Mouse (Mus musculus) ES-E14 (cell line): Measurements from ENCODE around the gene Calml4. TPM values are rescaled to one million over a fixed set of nuclear protein-coding genes. Genes with fewer than 3 reads are reported as not detected.

Experiments
- DNase-seq: peaks from one replicate; pipeline ENCODE4 v3.0.0-alpha.2; 2013; ENCODE audit warnings: low read depth, low spot score
- H3K27ac ChIP-seq: 2 replicates; pipeline ENCODE4 v1.5.1; 2012; ENCODE audit warnings: low read depth, mild to moderate bottlenecking, low read length, moderate library complexity, mixed read lengths; ENCODE audit not compliant: poor library complexity, insufficient read depth, severe bottlenecking
- H3K36me3 ChIP-seq: 2 replicates; pipeline ENCODE4 v1.6.1; 2012; ENCODE audit warnings: mild to moderate bottlenecking, low read length, moderate library complexity, mixed read lengths; ENCODE audit not compliant: control insufficient read depth, poor library complexity, insufficient read depth, severe bottlenecking
- H3K4me1 ChIP-seq, 2 experiments: fragments of 150-350 bp in 1 of 2; sonication (generic) in 1 of 2; 2 replicates each; pipeline ENCODE4 v1.6.1; 2012; ENCODE audit warnings: low read length in 2 of 2, mild to moderate bottlenecking in 1 of 2, mixed read lengths in 1 of 2; ENCODE audit not compliant: control insufficient read depth in 2 of 2, insufficient read depth in 2 of 2, poor library complexity in 1 of 2
- H3K4me3 ChIP-seq, 2 experiments: fragments of 150-350 bp in 1 of 2; sonication (generic) in 1 of 2; 2 replicates each; pipeline ENCODE4 v1.5.1; 2012; ENCODE audit warnings: low read length in 2 of 2, low read depth in 1 of 2, mild to moderate bottlenecking in 1 of 2, mixed read lengths in 1 of 2; ENCODE audit not compliant: insufficient read depth in 1 of 2, poor library complexity in 1 of 2, severe bottlenecking in 1 of 2
- H3K9ac ChIP-seq: 2 replicates; pipeline ENCODE4 v1.6.1; 2012; ENCODE audit warnings: low read depth, mild to moderate bottlenecking, low read length, mixed read lengths; ENCODE audit not compliant: poor library complexity, insufficient read depth, severe bottlenecking
- H3K9me3 ChIP-seq: fragments of 150-350 bp; sonication (generic); 2 replicates; pipeline ENCODE4 v1.6.1; 2012; ENCODE audit warnings: low read depth, mild to moderate bottlenecking, low read length; ENCODE audit not compliant: control insufficient read depth, insufficient read depth
- CHD2 ChIP-seq: IDR thresholded peaks from 2 replicates; pipeline ENCODE4 v1.6.1; 2014; ENCODE audit warnings: mild to moderate bottlenecking, low read depth, low read length, inconsistent platforms
- HCFC1 ChIP-seq: IDR thresholded peaks from 2 replicates; pipeline ENCODE4 v1.6.1; 2012; ENCODE audit warnings: low read length, inconsistent platforms, borderline replicate concordance; ENCODE audit not compliant: insufficient read depth
- MAFK ChIP-seq: IDR thresholded peaks from 2 replicates; pipeline ENCODE4 v1.6.1; 2014; ENCODE audit warnings: mild to moderate bottlenecking, low read depth, low read length, inconsistent platforms; ENCODE audit not compliant: insufficient read depth
- ZC3H11A ChIP-seq: IDR thresholded peaks from 2 replicates; pipeline ENCODE4 v1.6.1; 2012; ENCODE audit warnings: low read depth, mild to moderate bottlenecking, inconsistent platforms, low read length, borderline replicate concordance
- ZNF384 ChIP-seq: IDR thresholded peaks from 2 replicates; pipeline ENCODE4 v1.6.1; 2012; ENCODE audit warnings: low read depth, low read length, inconsistent platforms
- in situ Hi-C, 2 experiments: fragments of 600-800 bp; cut with MboI; formaldehyde crosslinking; loops; one replicate each; pipeline ENCODE4 v1.15.1; 2025; ENCODE audit warnings: low sequenced_read_pairs in 2 of 2, inconsistent platforms in 1 of 2; ENCODE audit not compliant: unreplicated experiment in 2 of 2
- total RNA-seq: library from RNA; depleted of rRNA; stranded (reverse); fragments of 300-350 nt; gene quantifications from 2 replicates; pipeline ENCODE4 v1.2.3, GENCODE M21; 2012; rRNA removed

Gene Calml4
- 10.2 and 23.9 TPM in 2 replicates for total RNA-seq

- Histone ChIP-seq H3K4me3 (no peak within 1 kb of the TSS), H3K27ac (no peak within 1 kb of the TSS)
- no peak for DNase-seq
Measured at GRCm38 (mm10) chr9:62857719-62858261, at the start of gene Calml4. Gene Calml4 (plus strand): TSS chr9:62858080.

GRCm38 (mm10) chr9:62810095-62810494, 47.8 kb upstream of the Calml4 start:
- TF ChIP-seq HCFC1, result no peak
- no peak for TF ChIP-seq MAFK
- TF ChIP-seq ZC3H11A, result no peak
- TF ChIP-seq CHD2, result no peak
- TF ChIP-seq ZNF384, result no peak
- in situ Hi-C loops, result no loop called here
- peaks cover 3 to 5% of the 10 kb centered on the region in 2 experiments; a peak in 3 of 4 replicates for H3K4me1 ChIP-seq
- H3K36me3 ChIP-seq, result peaks cover 4% of the 10 kb centered on the region; the same call in 1 of the 2 replicates
- no peaks in the 10 kb centered on the region for H3K9me3 ChIP-seq
- H3K9ac ChIP-seq, result peak overlapping the region; percentile 96
- peak overlapping the region; percentile 91 to 96 for H3K4me3 ChIP-seq
- DNase-seq, result no peak
- H3K27ac ChIP-seq, result no peak overlapping the region

More at GRCm38 (mm10) chr9:62857719-62858261, at the start of gene Calml4:
- in situ Hi-C loops, result no loop called here
- Histone ChIP-seq H3K9ac (no peak within 1 kb of the TSS), H3K36me3 (no peaks in the 10 kb centered on the region), H3K9me3 (no peaks in the 10 kb centered on the region), H3K4me1 (peaks cover 5 to 6% of the 10 kb centered on the region in 2 experiments; a peak in 3 of 4 replicates)
- TF ChIP-seq HCFC1, result no peak
- TF ChIP-seq MAFK, result no peak
- TF ChIP-seq ZC3H11A, result no peak
- no peak for TF ChIP-seq ZNF384
- TF ChIP-seq CHD2, result no peak

DNA sequence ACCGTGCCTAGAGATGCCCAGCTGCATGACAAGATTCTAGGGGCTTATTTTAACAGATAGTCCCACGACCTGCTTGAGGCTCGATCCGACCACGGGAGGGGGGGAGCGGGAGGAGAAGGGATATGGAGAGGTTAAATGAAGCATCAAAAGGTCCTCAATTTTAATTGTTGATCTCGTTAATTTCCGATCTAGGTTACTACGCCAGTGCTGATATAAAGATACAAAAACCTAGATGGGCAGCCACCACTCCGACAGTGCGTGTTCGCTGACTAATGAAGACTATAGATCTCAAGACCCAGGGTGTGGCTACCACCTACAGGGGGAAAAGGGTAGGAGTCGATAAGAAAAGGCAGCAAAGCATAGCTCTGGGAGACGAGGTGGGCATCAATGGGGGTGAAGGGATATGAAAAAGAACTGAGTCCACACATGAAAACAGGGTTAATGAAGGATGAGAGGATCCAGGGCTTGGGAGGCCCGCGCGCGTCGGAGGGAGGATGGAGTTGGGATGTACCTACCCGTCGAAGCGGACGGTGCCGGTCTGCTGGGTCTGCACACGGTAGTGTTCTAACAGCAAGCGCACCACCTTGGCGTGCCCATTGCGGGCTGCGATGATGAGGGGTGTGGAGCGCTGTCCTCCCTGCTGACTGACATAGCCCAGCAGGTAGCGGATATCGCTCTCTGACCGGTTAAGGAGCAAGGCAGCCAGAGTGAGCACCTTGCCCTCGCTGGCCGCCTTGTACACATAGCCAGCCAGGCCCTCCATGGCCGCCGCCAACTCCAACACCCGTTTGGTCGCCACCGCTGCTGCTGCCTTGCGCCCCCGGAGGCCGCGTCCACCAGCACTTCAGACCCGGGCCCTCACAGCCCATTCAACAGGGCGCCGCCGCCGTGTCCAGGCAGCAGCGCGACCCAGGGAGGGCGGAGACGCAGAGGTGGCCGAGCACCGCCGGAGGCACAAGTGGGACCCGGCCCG, 47.1 kb upstream of the Calml4 start:
- TF ChIP-seq ZNF384 (no peak), MAFK (no peak), ZC3H11A (no peak), HCFC1 (no peak), CHD2 (no peak)
- in situ Hi-C loops, result no loop called here

DNA sequence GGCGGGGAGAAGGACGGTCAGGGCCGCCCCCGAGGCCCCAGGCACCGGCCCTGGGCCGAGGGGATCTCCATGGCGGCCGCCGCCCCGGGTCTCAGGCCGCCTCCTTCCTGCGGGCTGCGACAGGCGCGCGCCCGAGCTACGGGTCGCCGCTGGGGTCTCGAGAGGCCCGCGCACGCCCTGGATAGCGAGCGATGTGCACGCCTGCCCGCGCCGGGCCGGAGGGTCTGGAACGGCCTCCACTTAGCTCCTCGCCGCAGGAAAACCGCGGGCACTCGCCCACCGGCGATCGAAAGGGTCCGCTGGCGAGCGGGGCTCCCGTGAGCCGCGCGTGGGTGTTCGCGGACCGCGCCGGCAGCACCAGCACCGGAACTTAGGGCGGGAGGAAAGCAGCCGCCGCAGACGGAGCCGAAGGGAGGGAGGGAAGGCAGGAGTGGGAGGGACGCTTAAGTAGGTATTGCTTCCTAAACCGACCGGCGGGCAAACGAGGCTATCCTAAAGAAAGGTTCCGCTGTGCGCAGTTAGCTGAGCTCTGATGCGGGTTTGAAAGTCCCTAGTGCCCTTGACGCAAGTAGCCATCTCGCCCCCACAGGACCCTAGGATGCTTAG, 46.3 kb upstream of the Calml4 start, which contains the start of gene Fem1b:
Fem1b (minus strand) TSS at position 419 of the 606 bp plus-strand sequence.
- Histone ChIP-seq H3K27ac (peak within 1 kb of the TSS; percentile 77), H3K4me1 (peaks cover 3 to 7% of the 10 kb centered on the region in 2 experiments; a peak in 2 of 4 replicates), H3K4me3 (peak within 1 kb of the TSS; percentile 91 to 96), H3K9ac (peak within 1 kb of the TSS; percentile 96), H3K36me3 (peaks cover 4% of the 10 kb centered on the region; the same call in 1 of the 2 replicates), H3K9me3 (no peaks in the 10 kb centered on the region)
- peak; percentile 81; the same call in 1 of the 2 replicates for TF ChIP-seq HCFC1
- TF ChIP-seq MAFK, result no peak
- no peak for TF ChIP-seq ZC3H11A
- peak; percentile 93 for DNase-seq
- in situ Hi-C loops, result no loop called here

More for the DNA sequence above, 47.1 kb upstream of the Calml4 start:
- Histone ChIP-seq H3K27ac (peak overlapping the region; percentile 77), H3K9ac (peak overlapping the region; percentile 96), H3K36me3 (peaks cover 4% of the 10 kb centered on the region; the same call in 1 of the 2 replicates), H3K4me3 (peak overlapping the region; percentile 91 to 96), H3K4me1 (peaks cover 3 to 5% of the 10 kb centered on the region in 2 experiments; a peak in 2 of 4 replicates), H3K9me3 (no peaks in the 10 kb centered on the region)
- no peak for DNase-seq
